Mouse (Mus musculus) thymus, adult 2 months (tissue): Measurements from ENCODE around the gene Tfpt.

Experiments used
- CTCF ChIP-seq: fragments of 200-500 bp; IDR thresholded peaks from 2 replicates; pipeline ENCODE4 v1.5.1; 2012; ENCODE audit warnings: mild to moderate bottlenecking, control low read depth, low read length, moderate library complexity, borderline replicate concordance; ENCODE audit not compliant: control insufficient read depth, poor library complexity, insufficient read depth; ENCODE audit errors: extremely low read depth
- POLR2A ChIP-seq: fragments of 200-500 bp; IDR thresholded peaks from 2 replicates; pipeline ENCODE4 v1.6.1; 2012; ENCODE audit warnings: mild to moderate bottlenecking, low read length, control low read depth, moderate library complexity; ENCODE audit not compliant: control insufficient read depth, poor library complexity, insufficient read depth; ENCODE audit errors: extremely low read depth

GRCm38 (mm10) chr7:3590550-3590949, 39.2 kb downstream of the Tfpt start:
- TF ChIP-seq CTCF (no peak), POLR2A (no peak)
